Mouse (Mus musculus): ENCODE measurements around the gene Pcx.

GRCm38 (mm10) chr19:4548305-4548883 lies 38.1 kb downstream of the Pcx start:
- TF ChIP-seq GATA1 (IDR thresholded peaks at IDR 0.05; ENCODE audit: borderline replicate concordance, low read length) (no peak), FLI1 (IDR thresholded peaks at IDR 0.05; ENCODE audit: low read length) (no peak)

Data from megakaryocyte, embryonic 14.5 days (primary cell).